Mouse (Mus musculus) C2C12 (cell line): ENCODE results near the gene Ntrk2.

ENCODE experiments used
- CTCF ChIP-seq: IDR thresholded peaks from one replicate; pipeline ENCODE4 v1.5.1; 2011; ENCODE audit not compliant: control insufficient read depth, insufficient read depth, insufficient read length
- MYOD1 ChIP-seq: IDR thresholded peaks from one replicate; pipeline ENCODE4 v1.6.1; 2011; ENCODE audit warnings: low read depth; ENCODE audit not compliant: control insufficient read depth, insufficient read length

GRCm38 (mm10) chr13:59089016-59089415 is 282.6 kb downstream of the Ntrk2 start:
- TF ChIP-seq CTCF = no peak
- no peak for TF ChIP-seq MYOD1
